Mouse (Mus musculus): ENCODE data around the gene Pip4k2b. TPM values are rescaled to one million over a fixed set of nuclear protein-coding genes. Genes with fewer than 3 reads are reported as not detected.

Gene Pip4k2b
- polyA plus RNA-seq, 1 experiment from 2014 or later, result 0.86 TPM

GRCm38 (mm10) chr11:97686322-97686908 lies 58.1 kb downstream of the Pip4k2b start:
- no peak for ATAC-seq
- 53% methylated on average over 11 of the region's 11 CpGs for WGBS
- peak overlapping the region; percentile 12; the same call in 1 of the 2 replicates for H3K4me3 ChIP-seq (ENCODE audit: low read depth, low read length)

DNA sequence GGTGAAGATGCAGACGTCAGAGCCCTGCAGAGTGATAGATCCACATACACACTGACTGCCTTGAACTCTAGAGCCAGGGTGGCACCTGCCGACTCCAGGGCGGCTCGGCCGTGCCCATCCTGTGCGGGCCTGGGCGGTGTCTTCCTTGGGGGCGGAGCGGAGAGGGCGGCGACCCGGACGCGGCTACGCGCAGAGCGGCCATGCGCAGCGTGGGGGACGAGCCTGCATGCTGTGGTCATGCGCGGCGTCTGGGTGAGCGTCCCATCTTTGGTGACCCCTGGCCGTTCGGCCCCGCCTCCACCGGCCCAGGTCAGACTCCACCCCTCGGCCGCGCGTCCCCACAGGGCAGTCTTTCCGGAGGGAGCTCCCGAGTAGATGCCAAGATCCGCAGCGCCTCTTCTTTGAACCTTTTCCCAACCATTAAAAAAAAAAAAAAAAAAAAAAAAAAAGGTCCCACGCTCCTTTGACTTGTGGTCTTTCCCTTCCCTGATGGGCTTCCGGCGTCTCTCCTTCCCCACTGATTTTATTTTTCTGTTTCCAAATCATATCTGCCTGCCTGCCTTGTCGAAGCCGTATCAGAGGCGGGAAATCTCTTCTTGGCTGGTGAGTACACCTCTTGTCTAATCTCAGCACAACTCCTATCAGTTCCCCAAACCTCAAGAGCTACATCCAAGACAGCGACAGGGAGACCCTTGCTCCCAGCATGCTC lies 58.7 kb downstream of the Pip4k2b start, which contains the start of gene Cisd3:
Cisd3 (plus strand) TSS at position 214 of the 709 bp plus-strand sequence.
- Histone ChIP-seq H3K9me3 (ENCODE audit: low read length) (no peaks in the 10 kb centered on the region), H3K4me2 (replicated peaks; ENCODE audit: low read depth, low read length) (peak within 1 kb of the TSS; percentile 52), H3K27ac (ENCODE audit: low read length) (peak within 1 kb of the TSS; percentile 32), H3K9ac (replicated peaks; ENCODE audit: low read depth) (no peak within 1 kb of the TSS), H3K27me3 (replicated peaks; ENCODE audit: insufficient read depth, low read length) (no peaks in the 10 kb centered on the region), H3K4me3 (ENCODE audit: low read depth, low read length) (peak within 1 kb of the TSS; percentile 12), H3K36me3 (ENCODE audit: insufficient read depth, low read length) (peaks cover 8% of the 10 kb centered on the region), H3K4me1 (ENCODE audit: insufficient read depth, low read depth, low read length) (peaks cover 15% of the 10 kb centered on the region; the same call in 1 of the 2 replicates)
- TF ChIP-seq CTCF (IDR thresholded peaks at IDR 0.05) (no peak), EP300 (IDR thresholded peaks at IDR 0.05) (no peak)
- WGBS, result under 1% methylated on average over 39 of the region's 43 CpGs
- ATAC-seq (peak; percentile 95), DNase-seq (ENCODE audit: low spot score) (peak; percentile 96)

More at GRCm38 (mm10) chr11:97686322-97686908, 58.1 kb downstream of the Pip4k2b start:
- H3K27me3 ChIP-seq (replicated peaks; ENCODE audit: insufficient read depth, low read length), result no peaks in the 10 kb centered on the region
- H3K9me3 ChIP-seq (ENCODE audit: low read length), result no peaks in the 10 kb centered on the region
- 0 out of 2 replicates have a peak overlapping the region, but pooled peaks have one; percentile 32 for H3K27ac ChIP-seq (ENCODE audit: low read length)
- no peak overlapping the region for H3K9ac ChIP-seq (replicated peaks; ENCODE audit: low read depth)
- no peak for DNase-seq (ENCODE audit: low spot score)
- peak overlapping the region; percentile 52 for H3K4me2 ChIP-seq (replicated peaks; ENCODE audit: low read depth, low read length)
- peaks cover 10% of the 10 kb centered on the region; the same call in 1 of the 2 replicates for H3K36me3 ChIP-seq (ENCODE audit: insufficient read depth, low read length)
- TF ChIP-seq EP300 (IDR thresholded peaks at IDR 0.05), result no peak
- peaks cover 15% of the 10 kb centered on the region; the same call in 1 of the 2 replicates for H3K4me1 ChIP-seq (ENCODE audit: insufficient read depth, low read depth, low read length)

GRCm38 (mm10) chr11:97684766-97685165 lies 59.7 kb downstream of the Pip4k2b start:
- H3K4me1 ChIP-seq (ENCODE audit: insufficient read depth, low read depth, low read length), result peaks cover 15% of the 10 kb centered on the region; the same call in 1 of the 2 replicates
- no peaks in the 10 kb centered on the region for H3K9me3 ChIP-seq (ENCODE audit: low read length)
- H3K27ac ChIP-seq (ENCODE audit: low read length), result peak overlapping the region; percentile 27; the same call in 1 of the 2 replicates
- no peaks in the 10 kb centered on the region for H3K27me3 ChIP-seq (replicated peaks; ENCODE audit: insufficient read depth, low read length)
- no peak for ATAC-seq
- TF ChIP-seq CTCF (IDR thresholded peaks at IDR 0.05), result no peak
- no peak for TF ChIP-seq EP300 (IDR thresholded peaks at IDR 0.05)
- no peaks in the 10 kb centered on the region; the same call in 1 of the 2 replicates for H3K36me3 ChIP-seq (ENCODE audit: insufficient read depth, low read length)
- no peak overlapping the region for H3K4me3 ChIP-seq (ENCODE audit: low read depth, low read length)
- no peak overlapping the region for H3K4me2 ChIP-seq (replicated peaks; ENCODE audit: low read depth, low read length)
- no peak overlapping the region for H3K9ac ChIP-seq (replicated peaks; ENCODE audit: low read depth)
- 37% methylated on average over 7 of the region's 7 CpGs for WGBS
- no peak for DNase-seq (ENCODE audit: low spot score)

GRCm38 (mm10) chr11:97684063-97684680 lies 60.3 kb downstream of the Pip4k2b start:
- 64% methylated on average over 6 of the region's 6 CpGs for WGBS
- H3K27me3 ChIP-seq (replicated peaks; ENCODE audit: insufficient read depth, low read length), result no peaks in the 10 kb centered on the region
- 0 out of 2 replicates have a peak overlapping the region, but pooled peaks have one; percentile 27 for H3K27ac ChIP-seq (ENCODE audit: low read length)
- DNase-seq (ENCODE audit: low spot score) (no peak), ATAC-seq (no peak)
- H3K4me1 ChIP-seq (ENCODE audit: insufficient read depth, low read depth, low read length), result peaks cover 15% of the 10 kb centered on the region; the same call in 1 of the 2 replicates
- H3K4me2 ChIP-seq (replicated peaks; ENCODE audit: low read depth, low read length), result no peak overlapping the region
- no peak for TF ChIP-seq EP300 (IDR thresholded peaks at IDR 0.05)
- no peak for TF ChIP-seq CTCF (IDR thresholded peaks at IDR 0.05)
- no peaks in the 10 kb centered on the region for H3K9me3 ChIP-seq (ENCODE audit: low read length)
- H3K36me3 ChIP-seq (ENCODE audit: insufficient read depth, low read length), result peaks cover 4% of the 10 kb centered on the region; the same call in 1 of the 2 replicates
- no peak overlapping the region for H3K9ac ChIP-seq (replicated peaks; ENCODE audit: low read depth)
- H3K4me3 ChIP-seq (ENCODE audit: low read depth, low read length), result no peak overlapping the region

- Histone ChIP-seq H3K27ac (ENCODE audit: low read length) (peak overlapping the region; percentile 59), H3K9me3 (ENCODE audit: low read length) (no peaks in the 10 kb centered on the region), H3K9ac (replicated peaks; ENCODE audit: low read depth) (no peak overlapping the region), H3K4me1 (ENCODE audit: insufficient read depth, low read depth, low read length) (peaks cover 15% of the 10 kb centered on the region; the same call in 1 of the 2 replicates), H3K36me3 (ENCODE audit: insufficient read depth, low read length) (peaks cover 4% of the 10 kb centered on the region; the same call in 1 of the 2 replicates), H3K27me3 (replicated peaks; ENCODE audit: insufficient read depth, low read length) (no peaks in the 10 kb centered on the region), H3K4me3 (ENCODE audit: low read depth, low read length) (no peak overlapping the region), H3K4me2 (replicated peaks; ENCODE audit: low read depth, low read length) (peak overlapping the region; percentile 5; the same call in 1 of the 2 replicates)
- DNase-seq (ENCODE audit: low spot score) (peak; percentile 85), ATAC-seq (peak; percentile 37)
- no peak for TF ChIP-seq CTCF (IDR thresholded peaks at IDR 0.05)
- TF ChIP-seq EP300 (IDR thresholded peaks at IDR 0.05), result no peak; the same call in none of the 2 replicates
- whole genome bisulfite sequencing, result 48% methylated on average over 6 of the region's 6 CpGs
These were observed 61.9 kb downstream of the Pip4k2b start for GRCm38 (mm10) chr11:97682504-97683055.

All from lung, postnatal 0 days (tissue).